Mouse (Mus musculus) thymus, adult 2 months (tissue): Measurements from ENCODE around the gene Lhfp.

Experiments
- CTCF ChIP-seq: fragments of 200-500 bp; IDR thresholded peaks from 2 replicates; pipeline ENCODE4 v1.5.1; 2012; ENCODE audit warnings: mild to moderate bottlenecking, control low read depth, low read length, moderate library complexity, borderline replicate concordance; ENCODE audit not compliant: control insufficient read depth, poor library complexity, insufficient read depth; ENCODE audit errors: extremely low read depth
- POLR2A ChIP-seq: fragments of 200-500 bp; IDR thresholded peaks from 2 replicates; pipeline ENCODE4 v1.6.1; 2012; ENCODE audit warnings: mild to moderate bottlenecking, low read length, control low read depth, moderate library complexity; ENCODE audit not compliant: control insufficient read depth, poor library complexity, insufficient read depth; ENCODE audit errors: extremely low read depth

DNA sequence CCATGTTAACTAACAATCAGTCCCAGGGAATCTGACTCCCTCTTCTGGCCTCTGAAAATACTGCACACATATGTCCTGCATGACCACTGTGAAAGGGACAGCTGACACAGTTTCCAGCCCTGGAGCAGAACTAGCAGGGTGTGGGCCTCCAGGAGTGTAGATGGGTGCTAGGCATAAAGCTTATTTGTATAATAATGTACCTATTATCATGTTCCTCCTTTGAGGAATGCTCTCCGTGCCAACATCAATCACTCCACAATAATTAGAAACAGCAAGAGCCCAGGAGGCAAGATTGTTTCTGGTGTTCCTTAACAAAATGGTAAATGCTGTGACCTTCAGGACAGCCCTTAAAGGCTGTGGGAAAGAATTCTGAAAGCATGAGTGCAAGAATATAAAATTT is 264.5 kb downstream of the Lhfp start:
- TF ChIP-seq CTCF = no peak
- no peak for TF ChIP-seq POLR2A
